Mouse (Mus musculus) adrenal gland, postnatal 36 days (tissue): Measurements from ENCODE around the gene Tha1. TPM values are rescaled to one million over a fixed set of nuclear protein-coding genes. Genes with fewer than 3 reads are reported as not detected.

Source experiments
- DNase-seq, 2 experiments: peaks; one replicate each; pipeline ENCODE4 v3.0.0; 2021; ENCODE audit warnings: mixed read lengths in 1 of 2
- total RNA-seq, 2 experiments: library from RNA; stranded (reverse); gene quantifications; 2 replicates each; pipeline ENCODE4 v1.2.3; 2021

The Tha1 gene
- total RNA-seq, 2 experiments from 2014 or later: 10.3 to 13.3 TPM

GRCm38 (mm10) chr11:117826164-117826563, 47.1 kb downstream of the Tha1 start:
- DNase-seq: no peak

GRCm38 (mm10) chr11:117825333-117826101, 47.8 kb downstream of the Tha1 start, which contains the start of the genes Afmid and Tk1:
TSS of gene Afmid (plus strand) at chr11:117825924.
TSS of gene Tk1 (minus strand) at chr11:117826092.
- DNase-seq: peak; percentile 78 to 83

DNA sequence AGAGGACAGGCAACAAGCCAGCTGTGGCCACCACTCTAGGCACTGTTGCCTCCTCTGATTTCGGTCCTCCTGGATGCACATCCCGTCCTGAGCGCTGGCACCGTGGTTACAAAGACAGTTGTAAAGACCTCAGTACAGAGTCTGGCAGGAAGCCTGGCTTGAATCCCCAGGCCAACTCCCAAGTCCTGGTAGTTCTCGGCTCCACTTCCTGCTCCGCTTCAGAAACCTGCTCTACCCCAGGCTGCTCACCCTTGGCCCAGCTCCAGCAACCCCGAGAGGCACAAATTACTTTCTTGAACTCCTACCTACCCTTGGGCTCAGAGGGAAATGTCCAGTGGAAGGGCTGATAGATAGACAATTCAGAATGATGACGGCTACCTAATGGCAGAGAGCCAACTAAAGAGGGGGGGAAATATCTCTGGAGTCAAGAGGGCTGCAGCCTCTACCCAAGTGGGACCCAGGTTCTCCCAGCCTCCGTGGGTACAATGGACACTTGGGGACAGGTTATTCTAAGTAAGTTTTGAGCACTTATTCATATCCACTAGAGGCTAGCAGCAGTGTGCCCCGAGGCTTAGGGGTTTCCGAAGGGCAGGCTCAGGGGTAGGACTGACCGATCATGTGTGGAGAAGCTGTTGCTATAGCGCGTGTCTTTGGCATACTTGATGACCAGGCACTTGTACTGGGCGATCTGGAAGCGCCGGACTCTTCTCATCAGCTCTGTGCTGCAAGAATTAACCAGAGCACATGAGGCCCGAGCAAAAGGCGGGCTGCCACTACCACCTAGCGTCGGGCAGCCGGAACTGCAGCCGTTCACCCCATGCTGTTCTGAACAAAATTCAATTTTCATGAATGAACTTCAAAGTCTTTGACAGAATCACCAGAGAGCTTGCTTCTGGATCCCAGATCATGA, 49.0 kb downstream of the Tha1 start:
- DNase-seq: peak; percentile 82 to 85

GRCm38 (mm10) chr11:117823411-117823810, 49.9 kb downstream of the Tha1 start:
- no peak for DNase-seq

- DNase-seq: peak; percentile 17 to 40
These were observed 50.5 kb downstream of the Tha1 start for GRCm38 (mm10) chr11:117822728-117823241.

DNA sequence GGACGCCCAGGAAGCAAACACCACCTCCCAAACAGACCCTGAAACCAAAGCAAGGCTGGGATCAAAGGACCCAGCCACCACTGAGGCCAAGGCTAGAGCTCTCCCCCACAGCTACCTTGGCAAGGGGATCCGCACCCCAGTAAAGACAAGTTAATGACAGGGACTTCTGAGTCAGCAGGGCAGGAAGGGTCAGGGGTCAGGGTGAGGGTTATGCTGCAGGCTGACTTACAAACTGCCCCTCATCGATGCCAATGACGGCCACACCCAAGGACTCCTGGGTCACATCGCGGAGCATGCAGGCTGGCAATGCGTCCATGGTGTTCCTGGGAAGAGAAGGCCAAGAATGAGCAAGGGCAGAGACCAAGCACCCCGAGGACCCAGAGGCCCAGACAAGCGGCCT, 51.4 kb downstream of the Tha1 start:
- peak in 1 of 2 experiments; percentile 61 for DNase-seq

DNA sequence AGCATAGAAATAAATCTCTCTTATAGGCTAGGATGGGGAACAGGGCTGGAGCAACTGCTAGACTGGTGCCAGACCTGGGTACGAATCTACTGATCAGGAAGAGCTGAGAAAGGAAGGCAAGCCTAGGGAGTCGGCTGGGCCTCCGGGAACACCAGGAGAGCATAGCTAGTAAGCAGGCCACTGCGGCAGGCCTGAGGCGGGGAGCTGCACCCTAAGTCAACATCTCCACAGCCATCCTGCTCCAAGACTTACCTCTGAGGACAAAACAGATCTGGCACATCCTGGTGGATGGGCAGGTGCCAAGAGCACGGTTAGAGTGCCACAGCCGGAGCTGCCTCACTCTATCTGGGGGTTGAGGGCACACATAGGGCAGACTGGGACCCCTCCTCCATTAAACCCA, 53.1 kb downstream of the Tha1 start:
- DNase-seq: no peak

GRCm38 (mm10) chr11:117819095-117819494, 54.2 kb downstream of the Tha1 start:
- DNase-seq: no peak

Other genes with a start within 250 kb of the Tha1 start
- gene Tnrc6c, start 219.2 kb downstream of the Tha1 start, total RNA-seq: 10 to 100 TPM; 18.6 to 26.3 TPM
- gene Tmc8, start 91.4 kb downstream of the Tha1 start, total RNA-seq: 1 to 10 TPM; 3.9 to 6.0 TPM
- gene Tmc6, start 91.3 kb downstream of the Tha1 start, total RNA-seq: 10 to 100 TPM; 25.4 to 31.3 TPM
- not detected for gene 6030468B19Rik, start 75.8 kb downstream of the Tha1 start, total RNA-seq
- under 1 TPM; 0.50 to 0.63 TPM for gene Gm20708, start 63.8 kb downstream of the Tha1 start, total RNA-seq
- gene Syngr2, start 63.8 kb downstream of the Tha1 start, total RNA-seq: 10 to 100 TPM; 80.4 to 97.8 TPM
- 1 to 10 TPM; 6.5 to 8.6 TPM for gene Afmid, start 47.6 kb downstream of the Tha1 start, total RNA-seq
- 1 to 10 TPM; 7.9 to 8.8 TPM for gene Tk1, start 47.4 kb downstream of the Tha1 start, total RNA-seq
- 1 to 10 TPM; 5.0 to 5.4 TPM for gene Birc5, start 24.2 kb downstream of the Tha1 start, total RNA-seq
- gene Tmem235, start 12.7 kb downstream of the Tha1 start, total RNA-seq: not detected
- gene Socs3, start 96.6 kb upstream of the Tha1 start, total RNA-seq: 10 to 100 TPM in 1 of 2 experiments, 1 to 10 TPM in 1; 6.6 to 17.5 TPM
- 10 to 100 TPM; 54.7 to 58.7 TPM for gene Pgs1, start 112.8 kb upstream of the Tha1 start, total RNA-seq